Mouse (Mus musculus) kidney, adult 18-20 months (tissue): ENCODE measurements around the gene Slc25a34.

Experiments
- DNase-seq: peaks from one replicate; pipeline ENCODE4 v3.0.0; 2021

Gene Slc25a34

DNA sequence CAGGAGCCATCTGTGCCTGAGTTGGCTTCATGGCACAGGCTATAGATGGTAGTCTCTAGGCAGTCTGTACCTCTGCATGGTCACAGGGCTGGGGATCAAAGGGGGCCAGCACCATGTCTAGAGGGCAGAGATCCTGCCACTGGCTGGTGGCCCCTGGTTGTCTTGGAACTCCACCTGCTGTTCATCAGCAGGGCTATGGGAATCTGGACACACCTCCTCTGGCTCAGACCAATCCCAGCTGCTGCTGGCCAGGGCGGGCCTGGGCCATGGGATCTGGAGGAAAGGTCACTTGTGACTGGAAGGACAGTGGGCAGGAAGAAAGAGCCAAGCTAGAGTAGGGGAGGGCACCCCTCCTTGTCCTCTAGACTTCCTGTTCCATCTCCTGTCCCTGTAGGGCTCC is at the start of gene Slc25a34:
Slc25a34 (minus strand) TSS at position 156 of the 400 bp plus-strand sequence.
- DNase-seq = peak; percentile 84

DNA sequence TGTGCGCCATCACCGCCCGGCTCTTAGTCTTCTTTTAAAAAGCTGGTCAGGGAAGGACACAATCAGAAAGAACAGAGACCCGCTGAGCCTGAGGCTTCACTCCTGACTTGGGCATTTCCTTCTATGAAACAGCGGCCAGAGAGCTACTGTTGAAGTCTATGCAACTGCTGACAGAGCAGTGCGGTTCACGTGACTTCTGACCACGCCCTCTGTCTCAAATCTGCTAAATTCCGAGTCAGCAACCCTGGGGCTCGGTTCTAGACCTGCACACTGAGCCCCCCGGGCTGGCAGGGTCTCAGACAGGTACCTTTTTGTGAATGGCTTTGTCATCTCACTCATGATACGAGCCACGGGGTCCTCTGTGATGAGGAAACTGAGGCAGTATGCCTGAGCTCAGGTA is 48.7 kb upstream of the Slc25a34 start:
- DNase-seq = no peak

DNA sequence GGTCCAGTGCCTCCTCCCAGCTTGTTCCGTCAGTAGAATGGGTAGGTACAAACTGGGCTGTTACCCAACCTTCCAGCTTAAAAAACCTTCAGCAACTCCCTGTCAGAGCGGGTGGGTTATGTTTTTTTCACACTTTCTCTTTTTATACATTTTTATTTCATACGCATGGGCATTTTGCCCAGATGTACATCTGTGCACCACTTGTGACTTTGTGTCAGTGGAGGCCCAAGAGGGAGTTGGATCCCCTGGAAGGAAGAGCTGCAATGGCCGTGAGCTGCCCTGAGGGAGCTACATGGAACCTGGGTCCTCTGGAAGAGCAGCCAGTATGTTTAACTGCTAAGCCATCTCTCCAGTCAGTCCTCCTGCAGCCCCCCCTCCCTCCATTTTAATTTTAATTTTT is 47.8 kb upstream of the Slc25a34 start:
- no peak for DNase-seq

DNA sequence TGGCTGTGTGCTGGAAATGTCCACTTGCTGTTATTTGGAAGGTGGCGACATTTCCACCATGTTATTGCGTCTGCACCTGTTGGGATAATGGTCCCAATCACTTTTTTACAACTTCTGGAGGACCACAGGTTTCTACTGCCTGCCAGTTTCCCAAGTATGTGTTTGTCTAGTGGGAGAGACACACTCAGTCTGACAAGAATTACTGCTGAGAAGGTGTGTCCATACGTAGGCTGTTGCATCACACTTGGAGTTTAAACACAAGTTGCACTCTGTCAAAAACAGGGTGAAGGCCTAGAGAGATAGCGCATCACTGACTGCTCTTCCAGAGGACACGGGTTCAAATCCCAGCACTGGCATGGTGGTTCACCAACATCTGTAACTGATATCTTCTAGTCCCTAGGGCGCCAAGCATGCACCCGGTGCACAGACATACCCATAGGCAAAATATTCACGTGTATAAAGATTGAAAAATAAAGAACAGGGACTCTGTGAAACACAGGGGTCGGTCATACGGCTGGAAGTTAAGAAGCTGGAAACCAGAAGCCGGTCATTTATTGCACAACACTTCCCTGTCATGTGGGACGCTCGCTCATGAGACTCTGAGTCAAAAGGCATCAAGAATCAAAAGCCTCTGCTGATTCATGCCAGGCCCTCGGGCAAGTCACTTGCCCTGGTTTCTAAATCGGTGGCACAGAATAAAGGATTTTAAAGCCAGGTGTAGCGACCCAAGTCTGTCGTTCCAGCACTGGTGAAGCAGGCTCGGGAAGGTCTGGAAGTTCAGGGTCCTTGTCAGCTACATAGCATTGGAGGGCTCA is 46.5 kb upstream of the Slc25a34 start:
- DNase-seq = no peak

DNA sequence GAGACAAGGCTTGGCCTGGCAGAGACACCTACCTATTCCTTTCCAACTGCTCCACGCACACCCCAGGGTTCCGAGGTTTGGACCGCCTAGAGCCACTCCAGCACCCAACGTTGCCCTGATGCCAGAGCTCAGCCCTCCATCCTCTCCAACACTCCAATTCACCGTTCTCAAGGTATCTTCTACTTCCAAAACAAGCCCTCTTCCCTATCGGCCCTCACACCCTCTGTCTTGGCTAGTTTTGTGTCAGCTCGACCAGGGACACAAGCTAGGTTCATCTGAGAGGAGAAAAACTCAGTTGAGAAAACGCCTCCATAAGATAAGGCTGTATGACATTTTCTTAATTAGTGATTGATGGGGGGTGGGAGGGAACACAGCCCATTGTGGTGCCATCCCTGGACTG is 41.2 kb upstream of the Slc25a34 start, which contains the start of gene Plekhm2:
Plekhm2 (minus strand) TSS at position 101 of the 400 bp plus-strand sequence.
- DNase-seq = no peak

DNA sequence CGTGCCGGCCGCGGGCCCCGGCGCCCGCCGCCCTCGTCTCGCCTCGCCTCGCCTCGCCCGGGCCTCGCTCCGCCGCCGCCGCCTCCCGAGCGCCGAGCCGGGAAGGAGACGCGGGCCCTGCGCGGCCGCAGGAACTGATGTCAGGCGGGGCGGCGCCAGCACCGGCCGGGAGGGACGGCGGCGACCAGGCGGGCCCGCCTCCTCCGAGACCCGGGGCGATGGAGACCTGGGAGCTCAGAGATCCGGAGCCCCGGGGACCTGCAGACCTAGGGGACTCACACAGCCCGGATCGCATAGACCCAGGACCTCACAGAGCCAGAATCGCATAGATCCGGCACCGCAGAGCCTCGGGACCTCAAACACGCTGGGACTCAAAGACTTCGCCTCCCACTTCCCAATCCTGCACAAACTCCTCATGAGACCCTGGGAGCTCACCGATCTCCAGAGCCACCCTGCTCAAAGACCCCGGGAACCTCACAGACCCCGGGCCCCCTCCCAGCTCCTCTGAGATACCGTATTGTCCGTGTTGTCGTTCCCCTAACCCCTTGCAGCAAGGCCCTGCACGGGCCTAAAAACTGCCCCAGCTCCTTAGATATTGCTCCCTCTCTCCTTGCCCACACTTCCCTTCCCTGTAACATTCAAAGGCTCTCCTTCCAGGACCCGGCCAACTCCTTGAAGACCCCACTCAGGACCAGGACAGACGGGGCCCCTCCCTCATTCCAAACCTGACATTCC is 40.6 kb upstream of the Slc25a34 start:
- DNase-seq = peak; percentile 78

DNA sequence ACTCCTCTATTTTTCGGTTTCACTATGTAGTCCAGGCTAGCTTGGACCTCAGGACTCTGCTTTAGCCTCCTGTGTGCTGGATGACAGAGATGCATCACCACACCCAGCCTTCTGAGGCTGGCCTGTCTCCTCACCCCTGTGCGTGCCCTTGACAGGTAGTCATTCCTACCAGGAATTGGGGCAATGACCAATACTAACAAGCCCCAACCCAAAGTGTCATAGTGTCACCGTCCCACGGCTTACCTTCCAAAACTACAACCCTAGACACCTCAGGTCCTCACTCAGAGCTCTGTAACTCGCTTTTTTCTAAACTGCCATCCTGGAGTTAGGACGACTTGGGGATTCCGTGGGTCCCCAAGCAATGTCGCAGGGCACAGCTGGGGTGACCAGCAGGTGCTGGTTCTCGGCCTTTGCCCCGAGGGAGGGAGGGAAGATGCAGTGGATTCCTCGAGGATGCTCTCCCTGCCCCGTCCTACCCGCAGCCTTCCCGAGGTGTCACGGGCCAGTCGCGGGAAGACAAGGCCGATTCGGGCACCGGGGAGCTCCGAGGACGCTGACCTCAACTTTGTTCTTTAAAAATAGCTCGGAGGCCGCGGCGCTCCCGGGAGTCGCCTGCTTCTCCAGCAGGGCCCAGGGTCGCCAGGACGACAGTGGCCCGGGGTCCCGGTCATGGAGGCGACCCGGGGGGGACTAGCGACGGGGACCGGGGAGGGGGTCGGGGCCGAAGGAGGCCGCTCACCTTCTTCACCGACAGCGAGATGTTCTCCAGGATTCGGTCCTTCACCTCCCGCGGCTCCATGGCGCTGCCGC is 39.7 kb upstream of the Slc25a34 start:
- DNase-seq = peak; percentile 47

DNA sequence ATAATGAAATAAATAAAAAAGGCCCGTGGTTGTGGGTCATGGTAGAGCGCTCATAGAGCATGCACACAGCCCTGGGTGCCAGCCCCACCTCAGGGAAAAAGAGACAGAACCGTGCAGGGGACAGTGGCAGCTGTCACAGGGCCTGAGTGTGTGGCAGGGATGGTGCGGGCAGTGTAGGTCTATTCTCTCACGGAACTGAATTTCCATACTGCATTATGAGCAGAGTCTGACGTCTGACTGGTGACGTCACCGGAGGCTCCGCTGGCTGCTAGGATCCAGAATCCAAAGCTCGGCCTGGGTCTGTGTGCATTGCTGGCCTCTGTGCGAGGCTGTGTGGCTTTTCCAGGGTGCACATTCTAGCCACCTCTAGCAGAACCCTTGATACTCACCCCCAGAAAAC is 37.3 kb upstream of the Slc25a34 start:
- DNase-seq = no peak

DNA sequence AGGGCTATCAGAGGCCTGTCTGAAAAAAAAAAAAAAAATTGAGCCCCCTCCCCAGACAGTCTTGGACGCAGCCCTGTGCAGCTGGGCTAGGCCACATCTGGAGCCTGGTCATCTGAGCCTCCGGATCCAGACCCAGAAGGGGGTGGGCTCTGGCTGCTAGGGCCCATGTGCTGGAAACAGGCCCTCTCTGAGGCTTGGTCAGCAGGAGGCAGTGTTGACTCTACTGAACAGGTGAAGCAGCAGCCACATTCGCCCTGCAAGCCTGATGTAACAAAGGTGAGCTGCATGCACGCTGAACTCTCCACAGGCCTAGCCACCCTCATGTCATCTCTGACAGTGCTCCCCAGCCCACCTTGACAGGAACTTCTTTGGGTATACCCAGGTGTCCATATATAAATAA is 36.1 kb upstream of the Slc25a34 start:
- no peak for DNase-seq

DNA sequence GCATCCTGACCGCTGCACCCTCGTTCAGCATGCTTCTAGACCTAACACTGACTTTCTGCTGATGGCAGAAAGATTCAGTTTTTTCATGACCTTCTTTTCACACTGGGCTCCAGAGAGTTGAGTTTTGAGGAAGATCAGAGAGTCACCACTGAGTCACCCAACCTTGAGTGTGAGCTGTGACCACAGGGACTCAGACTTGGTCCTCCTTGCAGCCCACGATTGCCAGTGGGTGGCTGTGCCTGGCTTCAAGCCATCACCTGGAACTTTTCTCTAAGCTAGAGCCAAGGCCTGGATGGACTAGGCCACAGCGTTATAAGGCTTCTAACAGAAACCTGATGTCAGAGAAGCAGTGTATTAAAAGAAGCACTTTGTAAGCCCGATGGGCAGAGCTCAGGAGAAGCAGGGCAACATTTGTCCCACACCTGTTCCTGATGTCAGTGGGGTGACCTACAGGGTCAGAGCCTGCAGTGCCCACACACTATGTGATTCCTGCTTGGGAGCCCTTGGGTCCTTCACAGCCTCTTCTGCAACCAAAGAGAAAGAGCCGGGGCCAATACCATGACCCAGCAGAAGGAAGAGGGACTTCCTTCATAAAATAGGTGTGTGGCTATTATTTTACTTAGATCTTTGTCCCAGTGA is 35.3 kb upstream of the Slc25a34 start:
- no peak for DNase-seq

DNA sequence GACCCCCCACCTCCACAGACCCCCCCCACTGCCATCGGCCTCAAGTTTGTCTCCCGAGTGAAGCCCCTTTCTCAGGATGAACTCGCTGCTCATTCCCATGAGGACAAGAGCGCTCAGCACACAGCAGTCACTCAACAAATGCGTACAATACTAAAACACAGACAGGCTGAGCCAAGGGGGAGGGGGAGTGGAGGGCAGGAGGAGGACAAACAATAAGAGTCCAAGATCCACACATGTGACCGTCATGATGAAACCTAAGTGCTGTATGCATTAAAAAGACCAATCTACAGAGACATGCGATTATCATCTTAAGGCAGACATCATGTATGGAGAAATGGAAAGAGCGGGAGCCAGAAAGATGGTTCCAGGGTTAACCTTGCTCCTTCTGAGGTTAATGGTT is 33.3 kb upstream of the Slc25a34 start:
- DNase-seq = no peak

DNA sequence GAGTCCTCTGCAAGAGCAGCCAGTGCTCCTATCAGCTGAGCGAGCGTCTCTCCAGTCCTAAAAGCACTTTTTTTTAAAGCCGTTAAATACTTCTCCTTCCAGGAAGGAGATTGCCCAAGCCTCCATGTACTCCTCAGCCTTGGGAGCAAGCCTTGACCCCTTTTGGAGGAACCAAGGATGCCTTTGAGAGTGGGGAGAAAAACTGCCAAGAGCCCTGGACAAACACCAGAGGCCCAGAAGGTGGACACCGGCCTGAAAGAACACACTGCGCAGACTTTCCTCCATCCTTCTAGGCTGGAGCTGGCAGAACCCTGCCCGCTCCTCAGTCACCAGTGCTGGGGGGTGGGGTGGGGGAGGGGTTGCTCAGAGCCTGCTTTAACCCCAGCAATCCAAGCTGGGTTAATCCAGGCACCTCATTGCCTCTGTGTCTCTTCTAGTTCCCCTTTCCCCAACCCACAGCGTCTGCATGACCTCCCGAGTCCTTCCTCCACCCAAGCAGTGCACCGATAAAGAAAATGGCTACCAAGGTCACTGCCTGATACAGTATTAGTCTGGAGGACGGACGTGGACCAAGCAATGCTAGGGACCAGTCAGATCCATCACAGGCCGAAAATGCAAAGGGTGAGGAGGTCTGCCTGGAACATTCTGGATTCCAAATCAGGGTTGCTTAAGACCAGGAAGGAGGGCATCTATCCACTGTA is 32.4 kb upstream of the Slc25a34 start:
- DNase-seq = no peak

DNA sequence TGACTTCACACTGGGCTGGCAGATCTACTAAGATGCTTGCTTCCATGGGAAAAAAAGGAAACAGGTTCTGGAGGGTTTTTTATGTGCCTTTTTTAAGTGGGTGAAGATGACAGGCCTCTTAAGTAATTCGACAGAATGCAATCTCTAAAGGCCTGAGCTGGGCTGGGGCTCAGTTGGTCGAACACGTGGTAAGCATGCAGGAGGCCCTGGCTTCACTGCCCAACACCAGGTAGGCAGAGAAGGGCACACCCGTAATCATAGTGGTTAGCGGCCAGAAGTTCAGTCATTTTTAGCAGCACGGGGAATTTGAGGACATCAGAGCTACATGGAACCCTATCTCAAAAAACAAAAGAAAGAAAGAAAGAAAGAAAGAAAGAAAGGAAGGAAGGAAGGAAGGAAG is 30.9 kb upstream of the Slc25a34 start:
- no peak for DNase-seq

DNA sequence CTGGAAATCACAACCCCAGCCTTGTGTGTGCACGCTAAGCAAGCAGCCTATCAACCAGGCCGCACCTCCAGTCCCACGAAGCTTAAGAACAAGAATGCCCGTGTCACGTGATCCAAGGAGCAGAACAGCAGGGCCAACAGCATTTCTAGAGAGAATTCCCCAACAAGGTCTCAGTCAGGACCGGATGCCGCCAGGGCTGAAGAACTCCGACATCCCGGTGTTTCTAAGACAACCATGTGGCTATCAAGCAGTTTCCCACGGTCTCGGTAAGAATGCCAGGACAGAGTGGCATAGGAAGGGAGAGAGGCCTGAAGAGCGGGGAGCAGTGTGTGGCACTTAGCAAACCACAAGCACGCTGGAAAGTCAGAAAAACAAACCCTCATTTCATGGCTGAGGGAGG is 30.2 kb upstream of the Slc25a34 start:
- no peak for DNase-seq

DNA sequence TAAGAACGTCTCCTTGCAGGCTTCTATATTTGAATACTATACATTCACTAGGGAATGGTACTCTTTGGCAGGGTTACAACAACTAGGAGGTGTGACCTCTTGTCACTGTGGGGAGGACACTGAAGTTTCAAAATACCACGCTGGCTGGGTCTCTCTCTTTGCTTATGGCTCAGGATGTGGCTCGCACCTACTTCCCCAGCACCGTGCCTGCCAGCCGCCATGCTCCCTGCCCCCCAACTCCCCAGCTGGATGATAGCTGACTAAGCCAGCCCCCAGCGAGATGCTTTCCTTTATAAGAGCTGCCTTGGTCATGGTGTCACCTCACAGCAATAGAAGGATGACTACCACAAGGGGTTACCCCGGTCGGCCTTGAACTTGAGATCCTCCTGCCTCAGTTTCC is 29.4 kb upstream of the Slc25a34 start:
- DNase-seq = no peak

DNA sequence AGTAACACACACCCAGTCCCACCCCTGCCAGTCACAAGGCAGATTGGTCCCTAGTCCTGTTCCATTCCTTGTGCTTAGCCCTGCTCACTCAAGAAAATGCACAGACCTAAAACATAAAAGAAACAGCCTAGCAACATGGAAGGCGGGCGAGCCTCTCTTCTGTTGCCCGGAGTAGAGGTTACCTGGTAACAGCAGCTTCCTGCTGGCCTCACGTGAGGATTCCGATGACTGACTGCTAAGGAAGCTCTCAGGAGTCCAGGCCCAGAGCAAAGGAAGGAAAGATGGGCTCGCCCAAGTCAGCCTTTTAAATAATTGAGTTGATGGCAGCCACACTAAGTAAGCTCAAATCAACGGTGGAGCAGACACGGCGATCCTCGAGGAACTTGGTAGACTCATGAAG is 28.3 kb upstream of the Slc25a34 start:
- no peak for DNase-seq

DNA sequence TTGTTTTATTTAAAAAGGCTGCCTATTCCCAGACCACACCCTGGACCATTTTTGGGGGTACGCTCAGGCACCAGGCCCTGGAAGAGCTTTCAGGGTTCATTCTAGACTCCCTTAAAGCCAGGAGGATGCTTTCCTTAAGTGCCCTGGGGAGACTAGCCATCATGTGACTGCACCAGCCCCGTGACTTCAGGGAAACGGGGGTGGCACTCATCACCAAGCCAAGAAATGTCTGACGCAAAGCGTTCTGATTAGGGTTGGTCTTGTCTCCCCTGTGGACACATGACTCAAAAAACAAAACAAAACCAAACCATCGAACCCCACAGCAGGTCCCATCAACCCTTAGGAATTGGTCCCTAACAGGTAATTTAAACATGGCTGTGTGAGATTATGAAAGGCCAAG is 27.7 kb upstream of the Slc25a34 start:
- DNase-seq = no peak

DNA sequence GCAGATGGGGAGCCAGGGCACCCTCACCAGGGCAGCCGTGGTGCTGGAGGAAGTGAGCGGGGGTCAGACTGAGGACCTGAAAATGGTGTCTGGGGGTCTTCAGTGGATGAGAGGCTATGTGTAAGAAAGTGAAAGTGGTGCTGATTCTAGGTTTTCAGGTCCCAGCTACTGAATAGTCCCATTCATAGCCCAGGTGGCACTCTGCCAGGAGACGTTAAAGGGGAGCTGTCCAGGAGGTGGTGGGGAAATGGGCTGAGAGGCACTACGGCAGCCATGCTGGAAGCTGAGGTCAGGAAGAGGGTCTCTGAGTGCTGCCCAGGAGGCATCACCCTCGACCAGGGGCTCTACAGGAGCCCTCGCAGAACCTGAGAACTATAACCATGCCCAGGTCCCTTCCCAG is 25.6 kb upstream of the Slc25a34 start:
- no peak for DNase-seq

DNA sequence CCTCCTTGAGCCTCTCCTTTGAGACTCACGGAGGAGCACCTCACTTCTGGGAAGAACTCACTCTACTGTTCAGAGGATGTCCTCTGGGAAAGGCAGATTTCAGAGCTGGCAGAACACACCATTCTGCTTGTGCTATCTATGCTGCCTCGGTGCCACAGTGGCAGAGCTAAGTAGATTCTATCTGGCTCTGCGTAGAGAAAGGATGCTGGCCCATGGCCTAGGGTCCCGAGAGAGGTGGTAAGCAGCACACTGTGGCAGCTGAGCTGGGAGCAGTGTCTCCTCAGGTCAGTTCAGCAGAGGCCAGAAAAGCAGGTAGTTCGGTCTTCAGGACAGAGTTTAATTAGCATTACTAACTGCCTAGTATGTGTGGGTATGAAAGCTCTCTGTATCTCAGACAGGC is 24.6 kb upstream of the Slc25a34 start:
- no peak for DNase-seq

DNA sequence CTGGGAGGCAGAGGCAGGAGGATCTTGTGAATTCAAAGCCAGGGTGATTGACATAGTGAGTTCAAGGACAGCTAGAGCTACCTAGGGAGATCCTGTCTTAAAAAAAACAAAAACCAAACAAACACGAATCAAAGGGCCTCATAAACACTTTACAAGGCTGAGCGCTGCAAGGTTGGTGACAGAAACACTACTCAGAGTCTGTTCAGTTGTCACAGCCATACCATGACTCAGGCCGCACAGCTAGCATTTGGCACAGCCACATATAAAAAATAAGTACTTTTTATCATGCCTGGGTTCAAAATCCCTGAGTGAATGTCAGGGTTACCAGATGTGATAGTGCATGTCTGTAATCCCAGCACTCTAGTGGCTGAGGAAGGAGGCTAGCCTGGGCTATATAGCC is 23.6 kb upstream of the Slc25a34 start:
- no peak for DNase-seq

DNA sequence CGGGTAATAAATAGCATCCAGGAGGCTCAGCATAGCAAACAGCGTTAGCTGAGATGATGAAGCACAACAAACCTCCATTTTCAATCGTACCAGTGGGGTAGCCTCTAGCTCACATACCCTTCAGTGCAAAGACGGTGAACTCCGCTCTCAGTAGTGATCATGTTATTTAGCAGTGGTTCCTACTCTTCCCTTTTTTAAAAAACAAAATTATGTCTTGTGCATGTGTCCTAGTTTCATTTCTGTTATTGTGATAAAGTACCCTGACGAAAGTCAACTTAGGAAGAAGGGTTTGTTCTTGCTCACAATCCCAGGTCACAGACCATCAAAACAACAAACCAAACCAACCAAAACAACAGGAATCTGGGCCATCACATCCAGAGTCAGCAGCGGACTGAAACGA is 22.4 kb upstream of the Slc25a34 start:
- no peak for DNase-seq

DNA sequence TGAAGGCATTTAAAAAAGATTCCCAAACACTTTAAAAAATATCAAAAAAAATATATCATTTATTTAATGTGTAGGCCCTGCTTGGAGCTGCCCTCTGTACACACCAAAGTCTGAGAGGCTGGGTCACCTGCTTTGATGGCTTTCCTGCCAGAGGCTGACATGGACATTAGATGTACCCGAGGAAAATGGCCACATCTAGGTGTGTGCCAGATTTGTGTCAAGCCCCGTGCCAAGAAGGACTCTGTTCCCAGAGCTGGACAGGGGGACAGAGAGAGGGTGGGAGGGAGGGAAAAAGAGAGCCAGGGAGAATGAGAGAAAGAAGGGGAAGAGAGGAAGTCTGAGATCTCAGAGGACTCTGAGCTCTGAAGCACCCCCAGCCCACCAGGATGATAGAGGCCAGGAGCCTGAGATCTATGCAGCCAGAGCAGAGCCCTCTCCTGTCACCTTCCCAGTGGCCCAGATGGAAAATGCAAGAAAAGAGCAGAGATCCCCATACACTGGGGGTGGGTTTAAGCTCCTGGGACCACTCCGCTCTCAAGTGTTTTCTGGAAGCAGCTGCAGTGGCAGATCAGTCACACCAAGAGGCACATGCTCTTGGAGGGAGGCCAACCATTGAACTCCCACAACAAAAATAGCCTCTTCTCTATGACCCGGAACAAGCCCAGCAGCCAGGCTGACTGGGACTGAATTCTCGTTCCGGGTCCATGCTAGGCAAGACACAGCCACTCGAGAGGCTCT is 19.7 kb upstream of the Slc25a34 start:
- peak; percentile 79 for DNase-seq
